Mouse (Mus musculus) forebrain, embryonic 12.5 days (tissue): ENCODE results near the gene Alppl2. TPM values are rescaled to one million over a fixed set of nuclear protein-coding genes. Genes with fewer than 3 reads are reported as not detected.

Experiments
- ATAC-seq: fragments of 200-750 bp; cut with Nextera tagmentation; 2 replicates; pipeline ENCODE4 v1.8.0; 2017; ENCODE audit warnings: moderate TSS enrichment; ENCODE audit not compliant: low FRiP score
- H3K27ac ChIP-seq: fragments of 300-500 bp; sonication (generic); 2 replicates; pipeline ENCODE4 v1.5.1; 2016; ENCODE audit warnings: mild to moderate bottlenecking
- H3K27me3 ChIP-seq: fragments of 300-500 bp; sonication (generic); 2 replicates; pipeline ENCODE4 v1.6.1; 2016; ENCODE audit warnings: mild to moderate bottlenecking
- H3K36me3 ChIP-seq: fragments of 300-500 bp; sonication (generic); replicated peaks from 2 replicates; pipeline ENCODE4 v1.6.1; 2016; ENCODE audit warnings: mild to moderate bottlenecking
- H3K4me1 ChIP-seq: fragments of 300-500 bp; sonication (generic); 2 replicates; pipeline ENCODE4 v1.6.1; 2016
- H3K4me2 ChIP-seq: fragments of 300-500 bp; sonication (generic); 2 replicates; pipeline ENCODE4 v1.6.1; 2016; ENCODE audit warnings: mild to moderate bottlenecking, moderate library complexity
- H3K4me3 ChIP-seq: fragments of 300-500 bp; sonication (generic); replicated peaks from 2 replicates; pipeline ENCODE4 v1.5.1; 2016; ENCODE audit warnings: mild to moderate bottlenecking
- H3K9ac ChIP-seq: fragments of 300-500 bp; sonication (generic); 2 replicates; pipeline ENCODE4 v1.6.1; 2016; ENCODE audit warnings: mild to moderate bottlenecking
- H3K9me3 ChIP-seq: fragments of 300-500 bp; sonication (generic); 2 replicates; pipeline ENCODE4 v1.6.1; 2016
- WGBS: fragments of 180-500 bp; shearing (Covaris S2); methylation state at CpG from one replicate; pipeline ENCODE4 v1.1.7; 2016; 5-methylcytosine and 5-hydroxymethylcytosine counted together
- polyA plus RNA-seq: library from polyadenylated mRNA; unstranded; fragments of >200 nt; fragmentation: Nextera tagmentation; extraction: Ambion mirVana; gene quantifications from 2 replicates; pipeline ENCODE4 v1.2.1, GENCODE M21; 2016

The Alppl2 gene
- not detected in 2 replicates for polyA plus RNA-seq

- Histone ChIP-seq H3K27me3 (no peaks in the 10 kb centered on the region), H3K9ac (no peak within 1 kb of the TSS), H3K4me3 (no peak within 1 kb of the TSS), H3K4me1 (no peaks in the 10 kb centered on the region), H3K9me3 (no peaks in the 10 kb centered on the region), H3K4me2 (no peak within 1 kb of the TSS), H3K36me3 (no peaks in the 10 kb centered on the region), H3K27ac (no peak within 1 kb of the TSS)
- WGBS = 88% methylated on average over 4 of the region's 4 CpGs
- ATAC-seq = no peak
Measured at GRCm38 (mm10) chr1:87089828-87090227, at the start of gene Alppl2. Gene Alppl2, minus strand, starts transcription at chr1:87089928.

GRCm38 (mm10) chr1:87131803-87132202 is 42.1 kb upstream of the Alppl2 start:
- H3K9me3 ChIP-seq = no peaks in the 10 kb centered on the region
- no peak overlapping the region for H3K4me3 ChIP-seq
- H3K4me1 ChIP-seq = peaks cover 10% of the 10 kb centered on the region; the same call in 1 of the 2 replicates
- WGBS = 97% methylated on average over 4 of the region's 4 CpGs
- no peaks in the 10 kb centered on the region for H3K36me3 ChIP-seq
- H3K9ac ChIP-seq = no peak overlapping the region
- H3K27me3 ChIP-seq = peaks cover 25% of the 10 kb centered on the region
- no peak for ATAC-seq
- H3K27ac ChIP-seq = no peak overlapping the region
- H3K4me2 ChIP-seq = no peak overlapping the region

GRCm38 (mm10) chr1:87127206-87128030 is 37.7 kb upstream of the Alppl2 start:
- peaks cover 45% of the 10 kb centered on the region for H3K27me3 ChIP-seq
- peak overlapping the region; percentile 13 for H3K4me3 ChIP-seq
- H3K9ac ChIP-seq = no peak overlapping the region
- H3K4me1 ChIP-seq = peaks cover 10% of the 10 kb centered on the region; the same call in 1 of the 2 replicates
- no peaks in the 10 kb centered on the region for H3K9me3 ChIP-seq
- H3K4me2 ChIP-seq = peak overlapping the region; percentile 38
- ATAC-seq = no peak
- H3K27ac ChIP-seq = no peak overlapping the region
- H3K36me3 ChIP-seq = no peaks in the 10 kb centered on the region
- WGBS = 7% methylated on average over 43 of the region's 43 CpGs

GRCm38 (mm10) chr1:87124673-87125072 is 34.9 kb upstream of the Alppl2 start, which contains the start of gene Akp3:
Gene Akp3, plus strand, starts transcription at chr1:87124973.
- Histone ChIP-seq H3K27ac (no peak within 1 kb of the TSS), H3K4me3 (no peak within 1 kb of the TSS), H3K27me3 (peaks cover 45% of the 10 kb centered on the region), H3K9me3 (no peaks in the 10 kb centered on the region), H3K4me2 (no peak within 1 kb of the TSS), H3K36me3 (no peaks in the 10 kb centered on the region), H3K4me1 (peaks cover 10% of the 10 kb centered on the region; the same call in 1 of the 2 replicates), H3K9ac (no peak within 1 kb of the TSS)
- no peak for ATAC-seq
- WGBS = 72% methylated on average over 6 of the region's 6 CpGs

GRCm38 (mm10) chr1:87114784-87115183 is 25.1 kb upstream of the Alppl2 start:
- H3K9me3 ChIP-seq = no peaks in the 10 kb centered on the region
- ATAC-seq = no peak
- WGBS = 76% methylated on average over 1 of the region's 1 CpGs

GRCm38 (mm10) chr1:87111719-87112354 is 22.1 kb upstream of the Alppl2 start:
- Histone ChIP-seq H3K27me3 (no peaks in the 10 kb centered on the region), H3K36me3 (no peaks in the 10 kb centered on the region), H3K27ac (no peak overlapping the region), H3K9me3 (no peaks in the 10 kb centered on the region), H3K4me2 (no peak overlapping the region), H3K9ac (no peak overlapping the region), H3K4me1 (no peaks in the 10 kb centered on the region), H3K4me3 (no peak overlapping the region)
- WGBS = 41% methylated on average over 9 of the region's 9 CpGs
- no peak for ATAC-seq

More at GRCm38 (mm10) chr1:87114784-87115183, 25.1 kb upstream of the Alppl2 start:
- Histone ChIP-seq H3K27me3 (no peaks in the 10 kb centered on the region), H3K9ac (no peak overlapping the region), H3K36me3 (no peaks in the 10 kb centered on the region), H3K27ac (no peak overlapping the region), H3K4me2 (no peak overlapping the region), H3K4me3 (no peak overlapping the region), H3K4me1 (no peaks in the 10 kb centered on the region)

GRCm38 (mm10) chr1:87108564-87108963 is 18.8 kb upstream of the Alppl2 start:
- 93% methylated on average over 4 of the region's 4 CpGs for WGBS
- Histone ChIP-seq H3K4me3 (no peak overlapping the region), H3K27me3 (no peaks in the 10 kb centered on the region), H3K9ac (no peak overlapping the region), H3K4me2 (no peak overlapping the region), H3K4me1 (no peaks in the 10 kb centered on the region), H3K9me3 (no peaks in the 10 kb centered on the region), H3K27ac (no peak overlapping the region), H3K36me3 (no peaks in the 10 kb centered on the region)
- ATAC-seq = no peak

GRCm38 (mm10) chr1:87106536-87106935 is 16.8 kb upstream of the Alppl2 start:
- Histone ChIP-seq H3K4me3 (no peak overlapping the region), H3K4me1 (no peaks in the 10 kb centered on the region), H3K27me3 (no peaks in the 10 kb centered on the region), H3K9ac (no peak overlapping the region), H3K9me3 (no peaks in the 10 kb centered on the region), H3K36me3 (no peaks in the 10 kb centered on the region), H3K27ac (no peak overlapping the region), H3K4me2 (no peak overlapping the region)
- no peak for ATAC-seq
- WGBS = 76% methylated on average over 8 of the region's 8 CpGs

- Histone ChIP-seq H3K4me1 (no peaks in the 10 kb centered on the region), H3K4me2 (no peak overlapping the region), H3K27me3 (peaks cover 14% of the 10 kb centered on the region), H3K36me3 (no peaks in the 10 kb centered on the region), H3K9ac (no peak overlapping the region), H3K27ac (no peak overlapping the region), H3K9me3 (no peaks in the 10 kb centered on the region), H3K4me3 (no peak overlapping the region)
- no peak for ATAC-seq
- WGBS = 82% methylated on average over 1 of the region's 1 CpGs
Measured at GRCm38 (mm10) chr1:87103936-87104335, 14.2 kb upstream of the Alppl2 start.

- WGBS = 84% methylated on average over 3 of the region's 3 CpGs
- H3K27me3 ChIP-seq = peaks cover 23% of the 10 kb centered on the region
- H3K36me3 ChIP-seq = no peaks in the 10 kb centered on the region
- no peak overlapping the region for H3K4me3 ChIP-seq
- no peak overlapping the region for H3K27ac ChIP-seq
- H3K9me3 ChIP-seq = no peaks in the 10 kb centered on the region
- no peak for ATAC-seq
- peaks cover 5% of the 10 kb centered on the region for H3K4me1 ChIP-seq
- no peak overlapping the region for H3K9ac ChIP-seq
- no peak overlapping the region for H3K4me2 ChIP-seq
Measured at GRCm38 (mm10) chr1:87102114-87102513, 12.4 kb upstream of the Alppl2 start.

GRCm38 (mm10) chr1:87101411-87101810 is 11.7 kb upstream of the Alppl2 start, which contains the start of gene Alpi:
Gene Alpi, minus strand, starts transcription at chr1:87101606.
- H3K4me1 ChIP-seq = peaks cover 5% of the 10 kb centered on the region
- WGBS = 89% methylated on average over 1 of the region's 1 CpGs
- no peak for ATAC-seq

GRCm38 (mm10) chr1:87098358-87098975 is 8.7 kb upstream of the Alppl2 start:
- H3K4me1 ChIP-seq = peaks cover 5% of the 10 kb centered on the region
- no peaks in the 10 kb centered on the region for H3K9me3 ChIP-seq
- H3K9ac ChIP-seq = no peak overlapping the region
- H3K4me2 ChIP-seq = peak overlapping the region; percentile 39
- H3K27ac ChIP-seq = no peak overlapping the region
- peak; percentile 84 for ATAC-seq
- no peak overlapping the region for H3K4me3 ChIP-seq
- WGBS = 12% methylated on average over 30 of the region's 30 CpGs
- peaks cover 28% of the 10 kb centered on the region for H3K27me3 ChIP-seq
- H3K36me3 ChIP-seq = no peaks in the 10 kb centered on the region

More at GRCm38 (mm10) chr1:87101411-87101810, 11.7 kb upstream of the Alppl2 start, which contains the start of gene Alpi:
- no peak within 1 kb of the TSS for H3K4me2 ChIP-seq
- no peaks in the 10 kb centered on the region for H3K9me3 ChIP-seq
- peaks cover 28% of the 10 kb centered on the region for H3K27me3 ChIP-seq
- H3K9ac ChIP-seq = no peak within 1 kb of the TSS
- H3K36me3 ChIP-seq = no peaks in the 10 kb centered on the region
- no peak within 1 kb of the TSS for H3K27ac ChIP-seq
- H3K4me3 ChIP-seq = no peak within 1 kb of the TSS
